Mouse (Mus musculus) layer of hippocampus, adult 11-12 months (tissue): ENCODE results near the gene Sh3bp4.

Source experiments
- DNase-seq: peaks from one replicate; pipeline ENCODE4 v3.0.0; 2022; ENCODE audit warnings: low spot score

The Sh3bp4 gene

GRCm38 (mm10) chr1:89093696-89094095 lies 23.5 kb downstream of the Sh3bp4 start:
- DNase-seq: no peak

- DNase-seq: no peak
Observed at GRCm38 (mm10) chr1:89094416-89094815, 24.2 kb downstream of the Sh3bp4 start.

- no peak for DNase-seq
Observed at GRCm38 (mm10) chr1:89095642-89096424, 25.6 kb downstream of the Sh3bp4 start.

- no peak for DNase-seq
Observed at GRCm38 (mm10) chr1:89102231-89103003, 32.2 kb downstream of the Sh3bp4 start.

- no peak for DNase-seq
Observed at GRCm38 (mm10) chr1:89103004-89103263, 32.7 kb downstream of the Sh3bp4 start.

DNA sequence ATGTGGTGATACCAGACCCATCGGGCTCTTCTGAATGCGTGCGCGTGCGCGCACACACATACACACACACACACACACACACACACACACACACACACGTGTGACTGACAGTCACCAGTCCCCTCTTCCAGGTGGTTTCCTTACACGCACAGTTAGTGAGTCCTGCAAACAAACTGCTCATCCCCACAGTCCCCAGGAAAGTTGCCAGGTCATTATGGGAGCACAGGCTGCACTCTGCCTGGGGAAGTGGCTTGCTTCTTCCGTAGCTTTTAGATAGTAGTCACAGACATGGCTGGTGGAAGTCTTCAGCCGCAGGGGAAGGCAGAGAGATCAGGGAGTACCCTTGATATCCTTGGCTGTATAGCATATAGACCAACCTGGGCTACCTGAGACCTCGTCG lies 33.3 kb downstream of the Sh3bp4 start:
- DNase-seq: no peak

DNA sequence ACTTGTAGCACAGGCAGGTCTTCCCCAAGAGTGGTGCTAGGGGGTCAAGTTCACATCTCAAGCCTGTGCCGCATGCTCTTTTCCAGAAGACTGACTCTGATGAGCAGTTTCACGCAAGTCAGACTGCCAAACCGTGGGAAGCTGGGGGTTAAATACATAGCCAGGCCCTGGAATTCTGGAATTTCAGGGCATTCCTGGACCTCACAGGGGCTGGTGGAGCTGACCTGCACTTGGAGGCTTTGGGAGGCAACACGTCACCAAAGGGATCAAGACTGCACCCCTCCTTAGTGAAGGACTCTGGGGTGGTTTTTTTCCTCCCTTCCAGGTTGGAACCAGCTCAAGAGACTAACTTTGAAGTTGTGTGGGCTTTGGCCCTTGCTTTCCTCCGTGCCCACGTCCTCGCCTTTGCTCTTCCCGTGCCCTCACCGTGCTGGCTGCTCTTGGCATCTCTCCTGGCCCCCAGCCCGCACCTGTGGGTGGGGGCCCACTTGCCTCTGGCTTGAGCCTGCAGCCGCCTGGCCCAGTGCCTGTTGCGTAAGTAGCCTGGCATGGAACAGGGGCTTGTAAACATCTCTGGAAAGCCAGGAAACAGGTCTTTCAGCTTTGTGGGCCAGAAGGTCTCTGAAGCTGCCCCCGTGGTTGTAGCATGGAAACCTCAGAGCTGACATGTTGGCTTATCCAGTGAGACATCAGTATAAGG lies 34.0 kb downstream of the Sh3bp4 start:
- no peak for DNase-seq

- no peak for DNase-seq
Observed at GRCm38 (mm10) chr1:89105891-89106830, 35.9 kb downstream of the Sh3bp4 start.

- no peak for DNase-seq
Observed at GRCm38 (mm10) chr1:89107466-89107865, 37.3 kb downstream of the Sh3bp4 start.

DNA sequence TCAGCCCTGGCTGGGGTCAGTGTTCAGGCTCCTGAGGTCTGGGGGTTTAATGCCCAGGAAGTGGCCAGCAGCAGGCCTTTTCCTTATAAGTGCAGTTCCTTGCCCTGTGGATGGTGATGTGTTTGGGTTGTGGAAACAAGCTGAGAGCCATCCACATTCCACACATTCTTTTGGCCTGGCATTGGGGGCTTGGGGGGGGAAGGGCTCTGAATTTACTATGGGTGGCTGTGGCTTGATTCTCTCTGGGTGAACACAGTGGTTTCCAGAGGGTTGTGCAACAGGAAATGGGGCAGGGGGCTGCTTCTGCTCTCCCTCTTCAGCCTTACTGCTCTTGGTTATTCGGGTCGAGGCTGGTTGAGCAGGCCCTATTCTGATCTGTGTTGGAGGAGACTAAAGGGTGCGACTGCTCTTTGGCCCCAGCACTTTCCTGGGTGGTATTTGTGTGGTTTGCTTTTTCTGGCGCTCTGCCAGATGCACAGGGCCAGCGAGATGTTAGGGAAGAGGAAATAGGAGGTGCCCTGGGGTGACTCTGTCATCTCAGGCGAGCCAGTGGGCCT lies 38.2 kb downstream of the Sh3bp4 start:
- no peak for DNase-seq

GRCm38 (mm10) chr1:89109767-89110166 lies 39.6 kb downstream of the Sh3bp4 start:
- no peak for DNase-seq

GRCm38 (mm10) chr1:89110767-89111534 lies 40.7 kb downstream of the Sh3bp4 start:
- no peak for DNase-seq

GRCm38 (mm10) chr1:89112544-89112943 lies 42.3 kb downstream of the Sh3bp4 start:
- no peak for DNase-seq

GRCm38 (mm10) chr1:89113731-89114130 lies 43.5 kb downstream of the Sh3bp4 start:
- no peak for DNase-seq

DNA sequence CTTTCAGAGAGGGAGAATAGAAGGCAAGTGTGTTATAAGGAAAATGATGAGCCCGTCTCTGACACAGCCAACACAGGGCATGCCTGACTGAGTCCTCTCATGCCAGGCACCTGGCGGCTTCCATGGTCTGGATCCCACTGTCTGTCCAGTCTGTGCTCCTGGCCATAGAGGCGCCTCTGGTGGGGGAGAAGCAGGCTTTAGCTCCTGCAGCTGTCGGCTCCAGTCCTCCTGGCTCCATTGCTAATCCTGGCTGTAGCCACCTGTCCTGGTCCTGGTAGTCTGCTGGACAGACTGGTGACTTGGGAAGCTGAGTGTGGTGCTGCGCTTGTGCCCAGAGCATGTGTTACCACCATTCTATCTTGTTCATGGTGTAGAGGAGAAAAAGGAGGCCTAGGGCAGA lies 46.8 kb downstream of the Sh3bp4 start:
- DNase-seq: no peak

DNA sequence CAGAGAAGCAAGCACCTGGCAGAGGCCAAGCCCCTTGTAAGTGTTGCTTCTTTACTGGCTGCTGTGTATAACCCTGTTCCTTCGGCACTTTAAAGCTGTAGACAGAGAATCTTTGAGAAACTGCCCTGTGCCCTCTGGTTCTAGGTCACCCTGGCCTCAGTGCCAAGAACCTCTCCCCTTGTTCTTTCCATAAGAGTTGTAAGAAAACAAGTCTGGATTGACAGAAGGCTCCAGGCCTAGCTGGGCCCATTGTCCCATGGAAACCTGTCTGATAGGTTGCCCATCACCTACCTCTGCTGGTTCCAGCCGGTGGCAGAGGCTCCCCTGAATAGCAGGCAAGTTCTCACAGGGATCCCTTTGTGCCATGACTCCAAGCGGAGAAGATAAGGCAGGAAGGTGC lies 47.9 kb downstream of the Sh3bp4 start:
- DNase-seq: no peak

- DNase-seq: no peak
Observed at GRCm38 (mm10) chr1:89118836-89119235, 48.6 kb downstream of the Sh3bp4 start.

DNA sequence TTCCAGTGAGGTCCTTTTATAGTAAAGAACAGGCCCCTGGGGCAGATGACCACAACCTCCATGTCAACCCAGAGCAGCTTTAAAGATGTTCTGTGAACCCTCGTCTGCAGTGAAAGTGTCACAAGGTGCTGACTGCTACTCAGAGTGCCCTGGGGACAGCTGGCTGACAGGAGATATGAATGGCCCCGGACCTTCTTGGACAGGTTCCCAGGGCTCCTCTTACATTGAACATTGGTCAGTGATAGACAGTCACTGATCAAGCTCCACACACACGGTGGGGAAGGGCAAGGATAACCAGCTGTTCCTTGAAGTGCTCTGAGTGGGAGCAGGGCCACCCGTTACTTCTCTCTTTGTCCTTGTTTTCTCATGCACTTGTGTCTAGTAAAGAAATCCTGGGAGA lies 50.1 kb downstream of the Sh3bp4 start:
- DNase-seq: no peak

DNA sequence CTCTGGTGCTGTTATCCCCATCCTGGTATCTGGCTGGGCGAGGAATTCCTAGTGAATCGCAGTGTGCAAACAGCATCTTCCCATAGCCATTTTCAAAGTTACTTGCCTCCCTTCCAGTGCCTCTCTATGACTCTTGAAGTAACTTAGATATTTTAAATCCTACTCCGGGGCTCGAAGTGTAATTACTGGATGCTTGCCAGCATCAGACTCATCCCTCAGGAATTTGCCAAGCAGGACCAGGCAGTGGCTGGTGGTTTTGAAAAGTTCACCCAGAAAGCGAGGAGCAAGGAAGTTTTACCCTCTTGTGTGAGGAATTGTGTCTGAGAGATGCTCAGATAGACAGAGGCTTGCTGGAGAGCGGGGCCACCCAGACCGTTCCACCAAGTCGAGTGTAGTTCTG lies 51.3 kb downstream of the Sh3bp4 start:
- DNase-seq: no peak

GRCm38 (mm10) chr1:89122376-89122775 lies 52.2 kb downstream of the Sh3bp4 start:
- DNase-seq: no peak

GRCm38 (mm10) chr1:89124076-89124475 lies 53.9 kb downstream of the Sh3bp4 start:
- no peak for DNase-seq
